Mouse (Mus musculus) layer of hippocampus, adult 9-11 months (tissue): ENCODE measurements around the gene Gm7137.
"Not testable (repeated sequence)": the region's sequence is repeated elsewhere in the genome, so short reads cannot be mapped to it uniquely, and the experiment has no call there.

Source experiments
- DNase-seq: peaks from one replicate; pipeline ENCODE4 v3.0.0; 2022

Gm7137 gene

DNA sequence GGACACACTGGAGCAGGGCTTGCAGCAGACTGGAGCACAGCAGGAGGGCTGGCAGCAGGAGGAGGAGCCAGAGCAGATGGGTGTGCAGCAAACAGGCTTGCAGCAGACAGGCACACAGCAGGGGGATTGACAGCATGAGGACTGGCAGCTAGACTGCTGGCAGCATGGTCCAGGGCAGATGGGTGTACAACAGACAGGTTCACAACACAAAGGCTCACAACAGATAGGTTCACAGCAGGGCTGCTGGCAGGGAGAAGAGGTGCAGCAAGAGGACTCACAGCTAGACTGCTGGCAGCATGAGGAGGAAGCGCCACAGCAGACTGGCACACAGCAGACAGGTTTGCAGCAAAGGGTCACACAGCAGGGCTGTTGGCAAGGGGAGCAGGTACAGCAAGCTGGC is 37.3 kb downstream of the Gm7137 start:
- not testable (repeated sequence) for DNase-seq

DNA sequence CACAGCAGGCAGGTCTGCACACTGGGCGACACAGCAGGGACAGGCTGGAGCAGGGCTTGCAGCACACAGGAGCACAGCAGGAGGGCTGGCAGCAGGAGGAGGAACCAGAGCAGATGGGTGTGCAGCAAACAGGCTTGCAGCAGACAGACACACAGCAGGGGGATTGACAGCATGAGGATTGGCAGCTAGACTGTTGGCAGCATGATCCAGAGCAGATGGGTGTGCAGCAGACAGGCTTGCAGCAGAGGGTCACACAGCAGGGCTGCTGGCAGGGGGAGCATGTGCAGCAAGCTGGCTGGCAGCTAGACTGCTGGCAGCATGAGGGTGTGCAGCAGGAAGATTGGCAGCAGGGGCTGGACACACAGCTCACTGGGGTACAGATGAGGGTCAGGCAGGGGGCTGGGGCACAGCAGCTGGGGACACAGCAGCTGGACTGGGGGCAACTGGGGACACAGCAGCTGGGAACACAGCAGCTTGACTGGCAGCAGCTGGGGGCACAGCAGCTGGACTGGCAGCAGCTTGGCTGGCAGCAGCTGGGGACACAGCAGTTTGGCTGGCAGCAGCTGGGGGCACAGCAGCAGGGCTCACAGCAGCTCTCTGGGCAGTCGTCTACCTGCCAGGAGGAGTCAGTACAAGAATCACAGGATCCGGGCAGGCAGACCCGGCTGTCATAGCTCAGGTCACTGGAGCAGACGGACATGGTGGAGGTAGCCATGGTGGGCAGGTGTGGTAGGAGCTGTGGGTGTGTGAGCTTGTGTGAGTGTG is 45.9 kb downstream of the Gm7137 start, which contains the start of gene Gm18596:
Gene Gm18596, minus strand, starts transcription at position 715 of the 765 bp plus-strand sequence.
- DNase-seq: not testable (repeated sequence)

DNA sequence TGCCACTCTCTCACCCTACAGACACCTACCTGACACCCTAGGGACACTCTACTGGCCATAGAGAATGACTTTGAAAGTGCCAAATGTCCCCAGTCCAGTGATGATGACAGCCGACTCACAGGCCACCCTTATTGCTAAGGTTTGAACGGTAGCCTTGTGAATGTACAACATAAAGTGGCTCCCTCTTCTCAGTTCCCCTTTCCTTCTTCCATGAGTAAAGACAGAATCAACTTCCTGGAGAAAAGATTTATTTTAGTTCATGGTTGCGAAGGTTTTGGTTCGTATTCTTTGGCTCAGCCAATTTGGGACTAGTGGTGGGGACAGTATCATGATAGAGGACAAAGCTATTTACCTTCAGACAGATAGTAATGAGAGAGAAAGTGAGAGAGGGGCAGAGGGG is 49.1 kb downstream of the Gm7137 start:
- DNase-seq: no peak
